Mouse (Mus musculus): ENCODE measurements around the gene Hexb. TPM values are rescaled to one million over a fixed set of nuclear protein-coding genes. Genes with fewer than 3 reads are reported as not detected.

The Hexb gene
- total RNA-seq, 1 experiment from 2014 or later, result 26.6 TPM

DNA sequence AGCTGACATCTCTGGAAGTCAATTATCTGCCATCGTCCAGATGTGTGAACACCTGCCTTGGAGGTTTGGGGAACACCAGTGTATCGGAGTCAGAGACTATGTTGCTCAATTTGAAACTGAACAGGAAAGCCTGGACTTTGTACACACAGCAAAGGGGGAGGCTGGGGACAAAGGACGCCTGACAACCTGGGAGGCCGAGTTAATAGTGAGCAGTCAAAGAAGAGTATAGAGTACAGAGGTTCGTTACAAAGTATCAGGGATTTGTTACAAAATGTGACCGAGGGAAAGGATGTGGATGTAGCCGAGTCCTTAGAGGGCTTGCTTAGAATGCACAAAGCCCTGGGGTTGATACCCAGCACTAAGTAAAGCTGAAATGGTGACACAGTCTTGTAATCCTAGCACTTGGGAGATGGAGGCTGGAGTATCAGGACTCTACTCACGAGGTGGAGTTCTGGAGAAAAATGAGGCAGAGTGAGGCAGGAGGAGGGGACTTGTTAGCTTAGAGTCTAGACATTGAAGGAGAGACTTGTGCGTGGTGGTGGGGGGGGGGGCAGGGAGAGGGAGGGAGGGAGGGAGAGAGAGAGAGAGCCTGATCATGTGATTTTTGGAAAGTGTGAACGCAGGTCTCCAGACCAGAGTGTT, 26.3 kb upstream of the Hexb start:
- no peak for DNase-seq

DNA sequence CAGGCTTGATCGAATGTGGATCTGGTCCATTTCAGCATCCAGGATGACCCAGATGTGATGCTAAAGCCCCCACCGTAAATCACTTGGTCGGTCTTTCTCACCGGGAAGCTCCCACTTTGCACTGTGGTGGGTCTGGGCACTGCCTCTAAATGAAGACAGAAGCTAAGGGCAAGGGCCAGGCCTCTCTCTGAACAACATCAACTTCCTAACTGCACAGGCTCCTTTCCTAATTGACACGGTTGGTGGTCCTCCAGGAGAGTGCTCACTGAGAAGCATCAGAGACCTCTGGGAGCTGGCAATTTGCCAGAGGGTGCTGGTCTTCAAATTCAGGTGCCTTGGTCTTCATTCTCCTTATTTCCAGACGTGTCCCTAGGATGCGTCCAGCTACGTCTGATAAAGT, 25.7 kb upstream of the Hexb start:
- DNase-seq, result no peak

DNA sequence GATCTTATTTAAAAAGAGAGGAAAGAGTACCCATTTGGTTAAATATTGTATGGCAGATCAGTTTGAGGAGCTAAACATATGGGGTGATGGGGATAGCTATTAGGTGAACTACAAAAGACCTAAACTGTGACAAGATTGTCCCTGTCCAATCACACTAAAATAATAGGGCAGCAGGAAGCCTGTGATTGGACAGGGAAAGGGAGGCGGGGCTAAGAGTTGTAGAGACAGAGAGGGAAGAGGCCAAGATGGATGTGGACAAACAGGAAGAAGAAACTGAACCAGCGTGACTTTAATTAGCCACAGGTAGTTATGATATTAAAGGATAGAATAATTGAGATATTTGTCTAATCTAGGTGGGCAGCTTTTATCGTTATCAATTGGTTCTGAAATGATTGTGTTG, 21.9 kb upstream of the Hexb start:
- no peak for DNase-seq

DNA sequence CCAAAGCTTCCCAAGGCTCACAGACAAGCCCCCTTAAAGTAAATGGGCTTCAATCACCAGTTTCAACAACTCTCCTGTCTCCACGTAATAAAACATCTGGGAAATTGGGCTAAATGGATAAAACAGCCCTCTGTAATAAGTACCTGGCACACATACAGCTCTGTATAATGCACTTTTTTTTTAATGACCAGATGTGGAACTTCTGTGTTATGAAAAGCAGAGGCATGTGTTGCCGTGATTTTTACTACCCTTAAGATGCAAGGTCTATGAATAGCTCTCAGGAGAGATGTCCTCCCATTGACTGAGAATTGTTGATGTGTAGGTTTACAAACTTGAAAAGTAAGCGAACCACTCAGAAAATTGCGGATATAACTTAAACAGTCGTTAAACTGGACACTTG, 18.0 kb upstream of the Hexb start:
- DNase-seq, result no peak

DNA sequence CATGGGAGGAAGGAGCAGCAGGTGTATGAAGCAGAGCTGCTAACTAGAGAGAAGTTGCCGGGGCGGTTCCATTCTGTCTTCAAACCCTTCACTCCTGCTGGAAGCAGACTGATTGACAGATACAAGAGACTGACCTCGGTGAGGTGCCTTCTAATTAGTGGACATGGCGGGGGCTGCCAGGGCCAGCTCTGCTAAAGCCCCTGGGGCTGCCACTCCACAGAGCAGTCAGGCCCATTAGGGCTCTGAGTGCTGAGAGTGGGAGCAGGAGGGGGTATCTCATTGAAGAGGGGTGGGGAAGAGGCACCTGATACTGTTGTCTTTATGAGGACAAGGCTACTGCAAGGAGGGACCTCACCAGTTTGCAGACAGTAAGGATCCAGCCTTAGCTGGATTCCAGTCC, 17.4 kb upstream of the Hexb start:
- no peak for DNase-seq

DNA sequence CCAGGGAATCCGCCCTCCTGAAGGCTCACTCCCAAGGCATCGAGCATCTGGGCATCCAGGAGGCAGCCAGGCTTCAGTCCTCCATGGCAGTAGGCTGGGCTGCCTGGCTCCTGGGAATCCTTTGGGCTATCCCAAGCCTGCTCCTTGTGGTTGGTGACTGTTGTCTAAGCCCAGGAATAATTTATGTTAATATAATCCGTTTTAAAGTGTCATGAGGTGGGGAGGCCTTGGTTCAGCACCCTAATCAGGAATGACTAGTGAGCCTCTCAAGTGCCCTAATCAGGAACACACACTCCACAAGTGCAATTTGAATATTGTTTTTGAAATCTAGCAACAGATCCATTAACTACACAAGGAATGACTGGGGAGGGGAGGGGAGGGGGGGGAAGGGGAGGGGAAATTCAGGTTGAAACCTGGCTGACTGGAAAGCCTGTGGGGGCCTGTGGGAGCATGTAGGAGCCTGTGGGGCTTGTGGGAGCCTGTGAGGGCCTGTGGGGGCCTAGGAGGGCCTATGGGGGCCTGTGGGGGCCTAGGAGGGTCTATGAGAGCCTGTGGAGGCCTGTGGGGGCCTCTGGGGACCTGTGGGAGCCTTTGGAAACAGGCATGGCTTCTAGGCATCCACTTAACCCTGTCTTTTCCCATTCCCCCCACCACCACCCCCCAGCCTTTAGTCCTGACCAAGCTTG, 16.6 kb upstream of the Hexb start:
- no peak for DNase-seq

DNA sequence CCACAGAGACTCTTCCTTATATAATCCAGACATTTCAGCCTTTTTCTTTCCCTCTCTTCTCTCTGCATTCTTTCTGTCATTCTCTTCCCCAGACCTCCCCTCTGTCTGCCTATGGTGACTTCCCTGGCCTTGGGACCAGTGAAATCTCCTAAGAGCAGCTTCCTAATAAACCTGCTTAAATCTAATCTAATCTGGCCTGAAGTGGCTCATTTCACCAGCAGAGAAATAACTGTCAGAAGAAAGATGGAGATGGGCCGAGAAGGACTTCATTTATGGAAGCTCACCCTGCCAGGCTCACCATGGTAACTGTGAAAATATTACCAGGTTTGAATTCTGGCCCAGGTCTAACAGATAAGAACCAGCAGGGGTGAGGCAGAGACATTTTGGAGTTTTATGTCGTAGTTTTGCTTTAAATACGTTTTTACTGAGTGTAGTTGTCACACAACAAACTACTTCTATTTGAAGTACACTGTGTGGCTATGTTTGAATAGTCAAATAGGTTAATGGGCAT, 10.4 kb upstream of the Hexb start:
- no peak for DNase-seq

DNA sequence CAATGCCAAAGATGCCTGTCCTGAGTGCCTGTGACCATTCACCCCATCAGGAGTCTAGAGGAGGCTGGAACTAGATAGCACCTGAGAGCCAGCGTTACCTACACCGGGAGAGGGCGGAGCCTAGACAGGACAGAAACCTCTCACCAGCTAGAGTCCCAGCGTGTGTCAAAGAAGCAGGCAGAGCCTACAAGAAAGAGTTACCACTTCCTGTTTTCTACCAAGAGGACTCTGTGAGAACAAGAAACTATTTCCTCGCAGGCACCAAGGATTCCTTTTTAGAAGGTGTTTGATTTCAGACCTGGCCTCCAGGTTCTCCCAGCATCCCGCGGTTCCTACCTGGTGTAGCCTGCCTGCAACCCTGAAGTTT, 9.9 kb upstream of the Hexb start:
- DNase-seq, result no peak

DNA sequence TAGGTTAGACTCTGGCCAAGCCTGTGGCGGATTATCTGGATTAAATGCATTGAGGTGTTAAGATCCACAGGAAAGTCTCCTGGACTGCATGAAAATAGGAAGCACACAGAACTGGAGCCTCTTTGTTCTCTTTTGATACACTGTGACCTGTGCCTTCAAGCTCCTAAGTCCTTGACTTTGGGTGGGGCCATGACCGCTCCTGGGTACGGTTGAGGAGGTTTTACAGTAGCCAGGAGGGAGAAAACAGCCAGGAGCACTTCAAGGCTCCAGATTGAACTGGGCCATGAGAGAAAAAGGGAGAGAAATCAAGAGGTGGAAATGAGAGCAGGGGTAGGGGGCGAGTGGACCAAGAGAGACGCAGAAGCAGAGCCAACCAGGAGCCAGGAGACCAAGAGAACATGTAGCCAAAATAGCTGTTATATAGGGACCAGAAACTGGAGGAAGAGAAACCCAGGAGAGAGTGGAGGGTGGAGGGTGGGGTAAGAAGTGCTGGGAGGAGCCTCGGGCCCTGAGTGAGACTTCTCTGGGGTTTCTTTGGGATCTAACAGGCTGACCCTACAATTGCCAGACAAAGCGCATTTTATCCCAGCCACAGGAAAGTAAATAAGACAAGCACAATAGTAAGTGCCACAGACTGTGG, 9.4 kb upstream of the Hexb start:
- no peak for DNase-seq

DNA sequence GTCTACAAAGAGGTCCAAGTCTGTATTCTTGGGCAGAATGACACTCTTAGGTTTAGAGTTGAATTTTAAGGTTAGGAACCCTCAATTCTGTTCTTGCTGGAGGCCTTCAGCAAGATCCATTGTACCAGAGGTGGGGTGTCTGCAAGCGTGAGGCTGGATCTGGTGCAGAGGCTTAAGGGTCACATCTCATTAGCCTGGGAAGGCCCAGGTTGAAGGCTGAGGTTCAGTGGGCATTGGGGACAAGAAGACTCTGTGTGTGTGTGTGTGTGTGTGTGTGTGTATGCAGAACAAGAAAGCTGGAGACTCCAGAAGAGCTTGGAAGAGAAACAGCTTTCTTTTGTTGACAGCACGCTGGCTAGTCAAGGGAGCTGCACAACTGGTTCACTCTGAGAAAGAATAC, 7.9 kb upstream of the Hexb start:
- DNase-seq, result no peak

DNA sequence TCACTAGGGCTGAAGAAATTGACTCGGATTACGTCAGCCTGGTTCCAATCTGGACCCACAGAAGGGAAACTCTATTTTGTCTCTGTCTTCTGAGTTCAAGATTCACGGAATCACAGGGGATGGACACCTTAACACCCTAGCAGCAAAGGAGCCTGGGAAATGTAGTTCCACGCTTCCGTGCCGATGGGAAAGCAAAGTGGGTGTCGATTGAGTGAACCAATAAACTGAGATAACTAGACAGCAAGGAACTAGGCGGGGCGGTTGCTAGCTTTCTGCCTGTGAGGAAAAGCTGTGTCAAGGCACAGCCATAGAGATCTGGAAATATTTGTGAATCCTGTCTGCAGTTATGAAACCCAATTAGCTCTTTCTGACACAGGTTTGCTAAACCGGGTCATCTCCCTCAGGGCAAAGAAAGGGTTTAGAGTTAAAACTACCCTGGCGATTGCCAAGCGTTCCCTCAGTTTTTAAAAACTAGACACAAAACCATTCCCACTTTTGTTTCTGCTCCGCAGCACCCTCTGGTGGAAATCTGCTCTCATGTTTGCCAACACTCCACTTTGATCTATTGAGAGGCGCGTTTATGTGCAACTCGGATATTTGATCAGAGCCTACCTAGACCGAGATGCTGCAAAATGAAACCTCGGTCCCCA, 7.0 kb upstream of the Hexb start:
- peak; percentile 70 for DNase-seq

DNA sequence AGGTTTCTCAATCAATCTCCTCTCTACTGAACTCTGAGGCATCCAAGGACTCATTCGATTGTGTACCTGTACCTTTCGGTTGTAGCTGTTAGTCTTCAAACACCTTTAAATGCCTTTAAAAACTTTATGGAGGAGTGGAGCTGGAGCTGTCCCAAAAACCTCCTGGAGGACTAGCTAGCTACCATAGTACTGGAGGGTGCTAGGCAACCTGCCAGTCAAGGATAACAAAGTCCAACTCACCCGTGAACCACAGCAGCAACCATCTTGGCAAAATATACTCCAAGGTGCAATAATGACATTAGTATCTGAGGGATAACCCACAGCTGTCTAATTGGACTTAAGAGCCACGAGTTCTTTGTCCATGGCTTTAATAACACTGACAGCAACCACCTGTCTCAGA, 3.7 kb upstream of the Hexb start:
- DNase-seq, result no peak

DNA sequence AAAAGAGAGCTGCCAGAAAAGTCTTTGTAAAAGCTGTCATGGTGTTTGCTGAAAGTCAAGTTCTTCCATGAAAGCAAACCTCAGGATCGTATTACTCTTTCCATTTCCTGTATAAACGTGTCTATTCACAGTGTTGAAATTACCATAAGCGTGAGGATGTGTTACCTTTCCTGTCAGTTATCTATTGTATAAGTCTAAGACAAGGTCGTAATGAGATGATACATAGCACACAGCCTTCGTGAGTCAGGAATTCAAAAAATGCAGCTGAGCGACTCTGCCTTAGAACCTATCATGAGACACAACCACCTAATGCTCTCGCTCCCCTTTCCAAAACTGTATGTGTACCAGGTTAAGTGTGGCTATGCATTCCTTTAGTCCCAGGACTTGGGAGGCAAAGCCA, 2.9 kb upstream of the Hexb start:
- DNase-seq, result no peak

DNA sequence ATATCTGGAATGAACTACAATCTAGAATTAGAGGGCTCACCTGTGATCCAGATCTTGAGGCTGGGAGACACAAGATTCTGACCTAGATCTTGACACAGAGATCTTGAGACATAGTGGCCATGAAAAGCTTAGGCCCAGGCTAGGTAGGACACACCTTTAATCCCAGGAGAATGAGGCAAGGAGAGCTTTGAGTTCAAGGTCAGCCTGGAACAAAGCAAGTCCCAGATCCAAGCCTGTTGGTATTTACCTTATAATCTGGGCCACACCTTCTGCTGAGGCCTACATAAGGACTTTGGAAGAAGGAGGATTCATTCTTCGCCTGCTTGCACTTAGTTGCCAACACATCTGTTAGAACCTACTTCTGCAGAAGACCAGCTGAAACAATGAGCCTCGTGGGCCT, 966 bp upstream of the Hexb start:
- no peak for DNase-seq

DNA sequence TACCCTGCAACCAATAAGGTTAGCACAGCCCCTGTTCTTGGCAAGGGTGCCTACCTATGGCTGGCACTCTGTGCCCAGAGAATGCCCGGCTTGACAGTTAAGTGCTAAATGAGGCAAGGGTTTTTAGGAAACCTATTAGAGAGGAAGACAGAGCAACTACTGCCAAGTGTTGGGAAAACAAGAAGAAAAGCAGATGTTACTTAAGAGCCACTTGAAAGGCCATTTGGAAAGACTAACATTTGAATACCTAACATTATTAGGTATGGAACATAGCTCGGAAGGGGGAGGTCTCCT, 1.3 kb downstream of the Hexb start:
- DNase-seq, result no peak

DNA sequence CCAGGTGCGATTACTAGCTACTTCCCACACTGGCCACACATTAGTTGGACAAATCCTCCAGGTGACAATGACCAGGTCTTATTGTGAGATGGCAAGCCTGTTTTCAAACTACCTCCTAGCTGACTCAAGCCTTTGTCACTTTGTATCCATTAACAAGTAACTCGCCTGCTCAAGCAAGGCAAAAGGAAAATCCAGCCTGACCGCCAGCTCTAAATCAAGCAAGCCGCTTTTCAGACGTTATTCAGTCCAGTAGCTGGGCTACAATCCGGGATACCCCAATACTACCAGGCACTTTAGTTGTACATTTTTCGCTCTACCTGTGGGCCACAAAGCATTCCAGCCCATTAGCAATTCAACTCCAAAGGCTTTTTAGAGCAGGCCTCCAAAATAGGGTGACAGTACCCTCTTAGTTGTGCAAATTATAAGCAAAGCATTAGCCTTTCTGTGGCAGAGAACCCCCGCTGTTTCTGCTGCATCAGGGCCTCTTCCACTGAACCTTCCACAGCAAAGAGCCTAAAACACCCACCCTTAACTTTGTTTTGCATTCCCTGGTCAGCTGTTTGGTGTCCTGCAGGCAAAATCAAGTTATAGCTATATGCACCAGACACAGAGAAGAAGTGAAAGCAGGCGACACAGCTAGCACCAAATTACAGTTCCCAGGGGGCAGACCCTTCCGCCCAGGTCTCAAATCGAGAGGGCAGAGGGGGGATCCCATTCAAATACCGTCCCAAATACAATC, 1.8 kb downstream of the Hexb start:
- no peak for DNase-seq

DNA sequence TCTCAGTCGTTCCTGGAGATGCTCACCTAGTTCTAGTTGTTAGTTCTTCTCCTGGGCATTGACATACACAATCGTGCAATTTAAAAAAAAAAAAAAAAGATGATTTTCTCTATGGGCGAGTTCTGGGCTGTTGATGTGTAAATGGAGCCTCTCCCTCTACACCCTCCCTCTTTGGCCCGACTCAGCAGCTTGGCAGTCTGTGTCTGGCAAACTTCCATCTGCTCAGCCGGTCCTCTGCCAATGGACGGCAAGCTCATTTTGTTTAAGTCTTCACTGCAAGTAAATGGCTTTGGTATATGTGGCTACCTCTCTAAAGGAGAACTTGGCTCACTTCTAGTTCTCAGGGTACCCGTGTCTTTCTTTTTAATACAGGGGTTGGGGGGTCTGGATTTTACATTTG, 4.7 kb downstream of the Hexb start:
- peak; percentile 64 for DNase-seq

DNA sequence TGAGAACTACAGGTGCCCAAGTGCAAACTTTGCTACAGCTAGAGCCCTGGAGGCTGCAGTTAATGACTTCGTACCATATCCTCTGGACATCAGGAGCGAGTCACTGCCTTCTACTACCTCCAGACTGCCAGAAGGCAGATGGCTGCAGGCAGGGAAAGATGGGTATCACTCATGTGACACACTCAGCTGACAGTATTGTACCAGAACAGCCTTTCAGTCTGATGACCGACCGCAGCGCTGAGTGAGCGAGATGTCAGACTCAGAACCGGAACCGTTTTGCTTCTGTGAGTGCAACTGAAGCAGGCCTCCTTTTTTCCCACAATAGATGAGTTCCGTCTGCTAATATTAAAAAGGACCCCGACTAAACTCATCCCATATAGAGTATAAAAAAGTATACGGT, 5.5 kb downstream of the Hexb start:
- no peak for DNase-seq

DNA sequence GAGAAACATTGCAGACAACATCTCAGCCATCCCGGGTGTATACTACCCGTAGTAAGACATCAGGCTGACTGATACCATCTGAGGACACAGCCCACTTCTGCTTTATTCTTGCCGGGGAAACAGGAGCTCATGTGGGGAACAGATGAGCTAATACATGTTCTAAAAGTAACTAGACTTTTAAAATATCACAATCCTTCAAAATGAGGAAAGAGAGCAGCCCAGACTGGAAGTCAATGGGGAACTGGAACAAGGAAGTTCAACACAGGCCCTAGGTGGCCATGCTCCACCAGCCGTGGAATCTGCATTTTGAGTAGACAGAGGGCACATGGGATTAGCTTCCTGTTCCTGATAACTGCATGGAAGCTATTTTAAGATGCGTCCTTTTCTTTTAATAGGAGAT, 10.5 kb downstream of the Hexb start:
- no peak for DNase-seq

DNA sequence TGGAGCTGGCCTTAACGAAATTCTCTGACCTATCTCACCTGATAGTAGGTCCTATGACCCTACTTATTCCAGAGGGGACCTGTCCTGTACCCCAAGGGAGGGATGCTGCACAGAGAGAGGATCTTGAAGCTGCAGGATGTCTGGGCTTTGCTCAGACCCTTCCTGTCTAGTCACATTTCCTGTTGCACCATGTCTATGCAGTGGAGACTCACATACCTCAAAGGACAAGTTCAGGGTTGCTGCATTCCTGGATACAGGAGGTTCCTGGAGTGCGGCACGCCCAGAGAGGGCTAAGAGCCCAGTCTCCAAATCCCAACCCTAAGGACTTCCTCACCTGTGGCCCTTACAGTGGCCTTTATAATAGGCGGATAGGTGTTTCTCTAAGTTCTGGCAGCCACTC, 11.8 kb downstream of the Hexb start:
- no peak for DNase-seq

DNA sequence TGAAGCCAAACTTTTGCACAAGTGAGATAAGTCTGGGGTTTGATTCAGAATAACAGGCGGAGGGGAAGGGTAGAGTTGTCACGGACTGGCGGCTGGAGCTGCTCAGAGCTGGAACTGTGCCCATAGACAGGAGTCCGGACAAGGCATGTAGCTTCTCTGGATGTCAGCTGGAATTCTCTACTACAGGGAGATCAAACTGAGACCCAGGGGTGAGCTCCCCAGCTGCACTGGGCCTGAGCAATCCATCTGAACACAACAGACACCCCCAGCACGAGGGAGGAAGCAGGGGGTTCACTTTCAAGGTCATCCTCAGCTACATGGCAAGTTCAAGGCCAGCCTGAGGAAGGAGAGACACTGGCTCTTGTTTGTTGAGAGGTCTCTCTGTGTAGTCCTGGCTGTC, 13.5 kb downstream of the Hexb start:
- no peak for DNase-seq

DNA sequence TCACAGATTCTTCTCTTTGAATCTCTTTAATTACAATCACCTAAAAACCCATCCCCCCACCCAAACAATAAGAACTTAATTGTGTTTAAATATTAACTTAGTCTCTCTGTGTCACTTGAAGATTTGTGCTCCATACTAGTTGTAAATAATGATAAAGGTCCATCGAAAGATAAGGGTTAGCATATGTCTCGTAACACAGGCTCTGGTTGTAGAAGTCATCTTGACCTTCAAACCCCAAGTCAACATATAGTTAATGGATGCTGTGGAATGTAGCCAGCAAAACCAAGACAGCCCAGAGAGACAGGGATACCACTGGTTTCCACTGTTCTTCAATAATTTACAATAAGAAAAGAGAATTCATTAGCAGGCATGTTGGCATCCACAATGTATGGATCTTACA, 14.0 kb downstream of the Hexb start:
- no peak for DNase-seq

DNA sequence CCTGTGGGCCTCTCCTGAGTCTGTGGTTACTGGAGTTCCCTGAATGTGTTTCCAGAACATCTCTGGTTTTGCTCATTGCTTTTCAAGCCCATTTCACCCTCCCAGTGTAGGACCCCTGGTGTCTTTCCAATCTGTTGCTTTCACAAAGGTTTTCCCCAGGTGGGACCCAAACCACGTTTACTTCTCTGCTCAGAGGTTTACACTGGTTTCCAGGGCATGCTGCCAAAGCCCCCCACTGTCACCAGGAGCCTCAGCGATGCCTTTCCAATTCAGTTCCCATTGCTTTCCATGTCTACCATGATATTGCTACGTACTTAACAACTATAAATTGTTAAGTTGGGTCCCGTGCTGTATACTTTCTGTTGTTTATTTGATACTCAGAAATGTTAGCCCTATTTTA, 15.3 kb downstream of the Hexb start:
- DNase-seq, result no peak
